Mouse (Mus musculus) megakaryocyte, embryonic 14.5 days (primary cell): ENCODE data around the gene Cd2. TPM values are rescaled to one million over a fixed set of nuclear protein-coding genes. Genes with fewer than 3 reads are reported as not detected.

Source experiments
- H3K27me3 ChIP-seq: replicated peaks from 2 replicates; pipeline ENCODE3; 2012; ENCODE audit warnings: inconsistent platforms
- H3K36me3 ChIP-seq: replicated peaks from 2 replicates; pipeline ENCODE3; 2012; ENCODE audit warnings: low read length, inconsistent platforms, mixed read lengths
- H3K4me1 ChIP-seq: 2 replicates; pipeline ENCODE4 v1.6.1; 2012; ENCODE audit warnings: inconsistent platforms
- H3K4me3 ChIP-seq: replicated peaks from 2 replicates; pipeline ENCODE3; 2012; ENCODE audit warnings: moderate library complexity, mild to moderate bottlenecking, inconsistent platforms
- H3K9me3 ChIP-seq: 2 replicates; pipeline ENCODE4 v1.6.1; 2012; ENCODE audit warnings: inconsistent platforms
- FLI1 ChIP-seq: IDR thresholded peaks from 2 replicates; pipeline ENCODE4 v1.6.1; 2012; ENCODE audit warnings: low read length, inconsistent platforms, mixed read lengths
- GATA1 ChIP-seq: IDR thresholded peaks from 3 replicates; pipeline ENCODE4 v1.6.1; 2012; ENCODE audit warnings: mixed read lengths, low read length, inconsistent platforms, borderline replicate concordance
- polyA plus RNA-seq: library from polyadenylated mRNA; stranded (reverse); fragments of >175 nt; gene quantifications from 2 replicates; pipeline ENCODE4 v1.2.3, GENCODE M21; 2012; ENCODE audit warnings: low replicate concordance; ENCODE audit not compliant: insufficient read depth

Gene Cd2
- polyA plus RNA-seq, 1 experiment: 0.16 TPM

DNA sequence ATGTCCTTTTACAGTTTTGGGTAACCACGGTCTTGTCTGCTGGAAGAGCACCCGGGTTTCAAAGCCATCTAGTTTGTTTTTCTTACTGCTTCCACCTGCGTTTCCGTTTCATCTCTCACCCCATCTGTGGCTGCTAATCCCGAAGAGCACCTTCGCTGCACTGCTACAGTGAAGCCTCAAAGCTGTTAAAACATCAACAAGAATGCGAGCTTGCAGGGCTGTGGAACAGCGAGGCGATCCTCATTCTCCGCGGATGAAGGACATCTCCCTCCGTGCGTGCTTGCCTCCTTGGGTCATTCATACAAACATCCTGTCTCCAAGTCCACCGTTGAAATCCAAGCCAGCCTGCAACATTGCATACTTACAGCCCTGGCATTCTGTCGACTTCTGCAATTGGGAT is 51.5 kb downstream of the Cd2 start:
- Histone ChIP-seq H3K4me1 (no peaks in the 10 kb centered on the region; the same call in 1 of the 2 replicates), H3K27me3 (peaks cover 7% of the 10 kb centered on the region), H3K4me3 (no peak overlapping the region), H3K36me3 (no peaks in the 10 kb centered on the region), H3K9me3 (peaks cover 3% of the 10 kb centered on the region; the same call in 1 of the 2 replicates)
- TF ChIP-seq FLI1 (no peak), GATA1 (no peak)

GRCm38 (mm10) chr3:101235321-101235720 is 52.4 kb downstream of the Cd2 start:
- H3K4me1 ChIP-seq: no peaks in the 10 kb centered on the region; the same call in 1 of the 2 replicates
- TF ChIP-seq FLI1 (no peak), GATA1 (no peak)
- peaks cover 7% of the 10 kb centered on the region for H3K27me3 ChIP-seq
- no peaks in the 10 kb centered on the region for H3K36me3 ChIP-seq
- no peak overlapping the region for H3K4me3 ChIP-seq
- H3K9me3 ChIP-seq: peaks cover 3% of the 10 kb centered on the region; the same call in 1 of the 2 replicates

GRCm38 (mm10) chr3:101233424-101233823 is 54.3 kb downstream of the Cd2 start:
- H3K4me3 ChIP-seq: no peak overlapping the region
- no peaks in the 10 kb centered on the region; the same call in 1 of the 2 replicates for H3K4me1 ChIP-seq
- H3K9me3 ChIP-seq: no peaks in the 10 kb centered on the region
- H3K36me3 ChIP-seq: no peaks in the 10 kb centered on the region
- TF ChIP-seq FLI1 (no peak), GATA1 (no peak)
- peaks cover 7% of the 10 kb centered on the region for H3K27me3 ChIP-seq

DNA sequence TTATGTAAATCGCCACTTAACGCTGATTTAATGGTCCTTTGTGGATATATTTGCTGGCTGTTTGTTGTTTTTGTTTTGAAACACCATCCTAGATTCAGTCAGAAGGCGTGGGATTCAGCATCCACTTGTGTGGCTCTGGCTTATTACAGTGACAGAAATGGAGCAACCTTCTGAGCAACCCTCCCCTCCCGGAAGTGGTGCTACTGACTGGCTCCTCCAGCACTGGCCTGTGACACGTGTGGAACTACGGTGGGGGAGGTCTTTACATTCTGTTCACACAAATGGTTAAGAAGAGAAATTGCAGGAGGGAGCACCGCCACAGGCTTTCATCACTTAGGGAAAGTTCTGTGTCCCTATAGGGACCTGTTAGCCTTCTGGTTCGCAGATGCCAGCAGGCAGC is 55.2 kb downstream of the Cd2 start:
- TF ChIP-seq GATA1: no peak
- no peak for TF ChIP-seq FLI1
- H3K4me1 ChIP-seq: no peaks in the 10 kb centered on the region; the same call in 1 of the 2 replicates
- no peak overlapping the region for H3K4me3 ChIP-seq
- no peaks in the 10 kb centered on the region for H3K9me3 ChIP-seq
- H3K36me3 ChIP-seq: no peaks in the 10 kb centered on the region
- peaks cover 7% of the 10 kb centered on the region for H3K27me3 ChIP-seq

DNA sequence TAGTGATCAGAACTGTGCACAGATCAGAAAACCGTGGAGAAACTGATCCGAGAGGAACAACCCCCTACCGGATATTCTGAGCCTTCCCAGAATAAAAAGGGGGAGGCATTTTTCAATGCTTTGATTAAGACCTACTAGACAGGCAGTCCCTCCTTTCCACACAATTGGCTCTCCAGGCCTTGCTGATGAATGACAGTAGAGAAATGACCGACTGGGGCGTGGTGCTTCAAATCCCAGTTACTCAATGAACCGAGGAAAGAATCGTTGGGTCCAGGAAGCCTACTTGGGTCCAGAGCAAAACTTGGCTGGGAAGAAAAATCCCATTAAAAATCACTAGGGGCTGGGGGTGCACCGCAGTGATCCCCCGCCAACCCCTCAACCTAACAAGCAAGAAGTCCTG is 57.5 kb downstream of the Cd2 start:
- TF ChIP-seq GATA1 (no peak), FLI1 (no peak)
- H3K36me3 ChIP-seq: no peaks in the 10 kb centered on the region
- H3K4me1 ChIP-seq: no peaks in the 10 kb centered on the region
- no peaks in the 10 kb centered on the region for H3K27me3 ChIP-seq
- no peaks in the 10 kb centered on the region for H3K9me3 ChIP-seq
- no peak overlapping the region for H3K4me3 ChIP-seq

DNA sequence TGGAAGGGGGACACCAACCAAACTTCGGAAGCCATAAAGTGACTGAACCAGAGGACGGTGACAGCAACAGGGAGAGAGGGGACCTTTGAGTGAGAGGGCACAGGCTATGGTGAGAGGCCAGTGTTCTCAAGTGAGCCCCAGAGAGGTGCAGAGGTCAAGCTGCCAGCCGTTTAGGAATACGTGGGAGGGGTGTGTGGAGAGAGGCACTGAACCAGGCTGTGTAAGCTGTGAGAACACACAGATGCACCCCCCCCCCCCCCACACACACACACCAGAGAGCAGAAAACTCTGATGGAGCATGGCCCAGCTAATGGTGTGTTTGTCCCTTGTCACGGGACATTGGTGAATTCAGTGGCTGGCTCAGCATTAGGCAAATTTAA is 58.2 kb downstream of the Cd2 start:
- TF ChIP-seq GATA1: no peak
- TF ChIP-seq FLI1: no peak
- Histone ChIP-seq H3K36me3 (no peaks in the 10 kb centered on the region), H3K9me3 (no peaks in the 10 kb centered on the region), H3K4me1 (no peaks in the 10 kb centered on the region), H3K27me3 (no peaks in the 10 kb centered on the region), H3K4me3 (no peak overlapping the region)

GRCm38 (mm10) chr3:101228868-101229550 is 58.7 kb downstream of the Cd2 start:
- no peaks in the 10 kb centered on the region for H3K36me3 ChIP-seq
- no peaks in the 10 kb centered on the region for H3K4me1 ChIP-seq
- H3K4me3 ChIP-seq: no peak overlapping the region
- H3K27me3 ChIP-seq: no peaks in the 10 kb centered on the region
- no peaks in the 10 kb centered on the region; the same call in 1 of the 2 replicates for H3K9me3 ChIP-seq
- no peak for TF ChIP-seq FLI1
- no peak for TF ChIP-seq GATA1

DNA sequence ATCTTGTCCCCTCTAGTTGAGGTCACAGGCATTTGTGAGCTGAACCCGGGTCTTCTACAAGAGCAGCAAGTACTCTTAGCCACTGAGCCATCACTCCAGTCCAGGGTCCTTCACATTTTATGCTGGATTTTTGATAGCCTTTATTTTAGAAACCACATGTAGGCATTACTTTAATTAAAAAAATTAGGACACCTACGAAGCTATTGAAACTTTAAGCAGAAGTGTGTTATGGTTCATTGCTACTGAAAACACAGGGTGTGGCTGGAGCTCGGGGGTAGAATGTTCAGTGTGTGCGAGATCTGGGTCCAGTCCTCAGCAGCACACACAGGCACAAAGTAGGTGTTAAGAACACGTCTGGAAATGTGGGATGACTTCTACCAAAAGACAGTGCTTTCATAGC is 59.7 kb downstream of the Cd2 start:
- Histone ChIP-seq H3K4me1 (no peaks in the 10 kb centered on the region), H3K27me3 (no peaks in the 10 kb centered on the region), H3K4me3 (no peak overlapping the region), H3K9me3 (no peaks in the 10 kb centered on the region; the same call in 1 of the 2 replicates), H3K36me3 (no peaks in the 10 kb centered on the region)
- TF ChIP-seq GATA1: no peak
- TF ChIP-seq FLI1: no peak

Other genes starting within 250 kb of the Cd2 start
- gene Ptgfrn, start 177.7 kb downstream of the Cd2 start, polyA plus RNA-seq: 0.22 TPM in 1 of 2 replicates, not detected in the other
- not detected in 2 replicates for gene Igsf3, start 89.1 kb upstream of the Cd2 start, polyA plus RNA-seq